Mouse (Mus musculus) urinary bladder, adult 2 months (tissue): ENCODE measurements around the gene Reg4. TPM values are rescaled to one million over a fixed set of nuclear protein-coding genes. Genes with fewer than 3 reads are reported as not detected.

Experiments used
- DNase-seq: peaks from one replicate; pipeline ENCODE4 v3.0.0; 2022; ENCODE audit warnings: low spot score
- polyA plus RNA-seq: library from polyadenylated mRNA; depleted of rRNA; stranded (reverse); fragments of >200 nt; gene quantifications from 2 replicates; pipeline ENCODE4 v1.2.3, GENCODE M21; 2012

Gene Reg4
- polyA plus RNA-seq, 1 experiment: not detected

DNA sequence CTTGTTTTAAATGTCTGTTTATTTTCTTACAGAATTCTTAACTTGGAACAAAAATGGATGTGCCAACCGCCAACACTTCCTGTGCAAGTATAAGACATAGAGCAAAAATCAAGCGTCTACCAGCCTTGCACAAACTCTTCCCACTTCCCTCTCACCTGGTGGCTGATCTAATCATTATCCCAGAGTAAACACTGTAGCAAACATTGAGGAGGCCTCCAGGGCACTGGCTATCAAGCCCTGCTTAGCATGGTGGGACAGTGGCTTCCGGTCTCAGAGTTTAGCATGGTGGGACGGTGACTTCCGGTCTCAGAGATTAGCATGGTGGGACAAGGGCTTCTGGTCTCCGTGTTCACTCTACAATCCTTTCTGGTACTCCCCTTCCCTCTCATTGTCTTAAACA, 14.3 kb downstream of the Reg4 start:
- no peak for DNase-seq

DNA sequence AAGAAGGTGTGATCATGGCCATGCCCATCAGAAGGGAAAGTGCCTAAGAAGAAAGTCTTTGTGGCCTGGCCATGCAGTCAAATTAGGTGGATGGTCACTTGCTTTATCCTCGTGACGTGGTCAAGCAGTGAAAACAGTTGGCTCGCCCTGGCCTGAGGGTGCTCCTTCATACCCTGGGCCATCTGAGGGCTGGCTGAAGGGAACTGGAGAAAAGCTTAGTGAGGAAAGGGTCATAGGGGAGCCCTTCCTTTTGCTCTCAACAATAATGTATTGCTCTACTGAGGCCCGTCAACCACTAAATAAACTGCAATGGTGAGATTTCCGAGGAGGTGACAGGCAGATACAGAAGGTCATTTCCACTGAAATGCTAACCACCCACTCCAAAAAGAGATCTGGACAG, 15.3 kb downstream of the Reg4 start:
- DNase-seq: no peak

GRCm38 (mm10) chr3:98238150-98238549, 16.2 kb downstream of the Reg4 start:
- no peak for DNase-seq

- no peak for DNase-seq
Measured at GRCm38 (mm10) chr3:98242051-98242450, 20.1 kb downstream of the Reg4 start.

DNA sequence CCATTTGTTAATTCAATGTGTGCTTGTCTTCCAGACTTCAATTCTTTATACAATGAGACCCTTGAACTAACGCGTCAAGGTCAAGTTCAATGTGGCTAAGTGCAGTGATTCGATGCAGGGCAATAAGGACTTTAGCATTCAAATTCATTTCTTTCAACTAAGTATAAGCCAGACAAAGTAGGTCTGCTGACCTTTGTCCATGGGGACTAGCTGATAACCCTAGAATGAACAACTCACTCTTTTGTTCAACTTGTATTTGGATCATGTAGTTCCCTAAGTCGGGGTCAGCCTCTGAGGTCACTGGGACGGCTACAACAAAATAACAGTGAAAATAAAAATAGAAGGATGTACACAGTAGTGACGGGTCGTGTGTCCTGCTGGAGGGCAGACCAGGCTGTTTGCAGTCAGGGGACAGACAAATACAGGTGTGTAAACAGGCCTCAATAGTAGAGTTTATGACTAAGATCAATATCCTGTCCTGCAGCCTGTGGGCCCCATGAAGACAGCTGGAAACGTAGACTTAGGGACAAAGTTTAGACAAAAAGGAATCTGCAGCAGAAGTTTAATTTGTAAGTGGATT, 20.6 kb downstream of the Reg4 start:
- no peak for DNase-seq

DNA sequence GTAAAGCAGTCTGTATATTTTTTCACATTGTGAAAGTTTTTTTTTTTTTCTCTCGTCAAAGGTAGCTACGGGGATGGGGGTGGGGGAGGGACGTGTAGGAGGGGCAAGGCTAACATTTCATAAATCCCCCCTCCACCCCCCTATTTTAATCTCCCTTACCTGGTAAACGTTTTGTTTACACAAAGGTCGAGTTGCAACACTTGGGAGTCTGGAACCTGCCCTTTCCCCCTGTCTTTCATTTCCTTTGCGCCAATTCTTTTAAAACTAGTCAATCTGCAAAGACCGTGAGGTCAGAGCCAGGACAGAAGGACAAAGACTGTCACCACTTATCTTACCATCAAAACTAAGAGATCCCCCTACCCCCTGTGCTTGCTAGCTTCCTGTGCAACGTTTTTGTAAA, 23.9 kb downstream of the Reg4 start:
- DNase-seq: no peak

DNA sequence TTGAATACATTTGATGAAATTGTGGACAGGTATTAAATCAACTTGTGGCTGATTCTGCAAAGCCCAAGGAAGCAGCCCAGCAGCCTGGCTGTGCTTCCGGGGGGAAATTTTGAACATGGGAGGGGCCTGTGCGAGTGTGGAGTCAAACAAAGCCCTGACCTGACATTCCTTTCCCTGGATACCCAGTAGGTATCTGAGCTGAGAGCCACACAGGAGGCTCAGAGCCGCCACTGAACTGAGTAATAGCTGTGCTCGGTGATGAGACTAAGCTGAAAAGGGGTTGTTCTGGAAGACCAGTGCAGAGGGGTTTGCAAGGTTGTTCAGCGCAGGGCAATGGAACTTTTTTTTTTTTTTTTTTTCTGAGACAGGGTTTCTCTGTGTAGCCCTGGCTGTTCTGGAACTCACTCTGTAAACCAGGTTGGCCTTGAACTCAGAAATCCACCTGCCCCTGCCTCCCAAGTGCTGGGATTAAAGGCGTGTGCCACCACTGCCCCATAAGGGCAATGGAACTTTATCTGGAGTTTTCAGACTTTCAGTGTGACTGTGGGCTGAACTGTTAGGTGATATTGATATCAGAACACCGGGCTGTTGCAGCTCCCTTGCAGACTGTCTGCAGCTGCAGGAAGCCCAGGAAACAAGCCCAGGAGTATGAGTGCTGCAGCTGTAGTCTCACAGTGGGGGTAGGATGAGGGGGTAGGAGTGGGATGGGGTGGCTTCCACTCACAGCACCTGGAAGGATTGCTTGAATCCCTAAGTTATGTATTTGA, 25.2 kb downstream of the Reg4 start:
- DNase-seq: no peak

- DNase-seq: no peak
Measured at GRCm38 (mm10) chr3:98249378-98249777, 27.4 kb downstream of the Reg4 start.

- no peak for DNase-seq
Measured at GRCm38 (mm10) chr3:98249833-98250448, 28.0 kb downstream of the Reg4 start.

- no peak for DNase-seq
Measured at GRCm38 (mm10) chr3:98254059-98254458, 32.1 kb downstream of the Reg4 start.

DNA sequence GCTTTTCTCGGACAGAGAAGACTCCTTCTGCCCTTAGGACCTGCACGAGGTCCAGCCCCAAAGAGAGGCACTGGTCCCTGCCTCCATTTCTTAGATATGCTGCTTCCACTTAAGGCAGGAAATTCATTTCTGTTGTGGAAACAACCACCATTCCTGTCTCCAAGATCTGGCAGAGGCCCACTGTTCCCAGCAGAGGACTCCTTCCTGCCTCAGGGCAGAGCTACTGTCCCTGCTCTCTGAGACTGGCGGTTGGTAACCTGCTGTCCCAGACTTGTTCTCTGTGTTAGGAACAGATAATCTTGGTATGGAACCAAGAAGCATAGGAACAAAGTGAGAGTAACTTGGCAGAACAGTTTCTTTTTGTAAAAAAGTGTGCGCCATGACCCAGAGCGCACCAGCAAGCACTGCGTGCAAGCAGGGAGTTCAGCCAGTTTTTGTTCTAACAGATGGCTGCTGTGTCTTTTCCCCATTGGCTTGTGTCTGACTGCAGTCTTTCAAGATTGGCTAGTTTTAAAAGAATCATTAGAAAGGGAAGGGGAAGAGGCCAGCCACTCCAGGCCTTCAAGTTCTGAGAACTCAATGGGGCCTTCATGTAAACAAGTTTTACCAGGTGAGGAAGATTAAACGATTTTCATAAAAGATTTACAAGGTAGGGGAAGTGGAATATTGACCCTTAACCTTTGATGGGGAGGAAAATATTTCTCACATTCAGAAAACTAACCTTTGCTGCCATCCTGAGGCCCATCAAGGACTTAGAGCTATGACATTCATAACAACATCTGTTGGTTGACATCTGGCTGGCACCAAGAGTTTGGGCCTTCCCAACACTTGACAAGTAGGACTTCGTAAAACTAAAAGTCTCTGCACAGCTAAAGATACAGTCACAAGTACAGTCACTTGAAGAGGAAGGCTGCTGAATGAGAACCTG, 33.0 kb downstream of the Reg4 start:
- no peak for DNase-seq

DNA sequence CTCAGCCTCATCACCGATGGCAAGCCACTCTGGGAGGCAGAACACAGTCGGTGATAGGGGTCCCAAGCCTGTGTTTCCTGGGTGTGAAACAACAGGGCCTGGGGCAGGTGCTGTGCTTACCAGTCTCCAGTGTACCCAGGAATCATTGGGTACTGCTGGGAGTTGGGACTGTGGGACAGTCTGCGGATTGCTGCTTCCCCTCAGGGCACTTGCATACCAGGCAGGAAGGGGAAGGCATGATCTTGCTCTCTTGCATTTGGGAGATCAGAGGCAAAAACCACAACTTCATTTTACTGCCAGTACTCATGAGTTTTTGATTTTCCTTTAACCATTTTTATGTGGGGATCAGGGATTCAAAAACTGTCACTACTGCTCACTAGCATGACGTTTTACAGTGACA, 36.8 kb downstream of the Reg4 start:
- no peak for DNase-seq

- DNase-seq: no peak
Measured at GRCm38 (mm10) chr3:98259271-98259751, 37.4 kb downstream of the Reg4 start.

GRCm38 (mm10) chr3:98260534-98260933, 38.6 kb downstream of the Reg4 start:
- DNase-seq: no peak

- DNase-seq: no peak
Measured at GRCm38 (mm10) chr3:98261415-98261814, 39.5 kb downstream of the Reg4 start.

- DNase-seq: no peak
Measured at GRCm38 (mm10) chr3:98262133-98262532, 40.2 kb downstream of the Reg4 start.

GRCm38 (mm10) chr3:98267249-98267651, 45.3 kb downstream of the Reg4 start:
- DNase-seq: no peak

GRCm38 (mm10) chr3:98273623-98274398, 51.9 kb downstream of the Reg4 start:
- DNase-seq: no peak

DNA sequence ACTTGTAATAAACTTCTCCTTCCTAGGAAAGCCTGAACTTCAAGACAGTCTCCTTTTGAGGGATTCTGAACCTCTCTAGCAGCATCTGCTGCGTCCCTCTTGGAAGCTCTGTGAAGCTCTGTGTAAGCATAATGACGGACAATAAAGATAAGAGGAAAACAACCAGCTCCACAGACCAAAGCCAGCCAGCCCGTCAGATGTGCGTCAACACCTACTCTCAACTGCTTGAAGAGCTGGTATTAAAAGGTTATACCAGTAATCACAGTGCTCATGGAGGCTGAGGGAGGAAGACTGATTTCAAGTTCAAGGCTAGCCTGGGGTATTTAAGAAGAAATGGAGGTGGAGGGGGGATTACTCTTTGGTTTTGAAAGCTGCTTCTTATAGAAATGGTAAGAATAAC, 57.7 kb downstream of the Reg4 start:
- DNase-seq: no peak

DNA sequence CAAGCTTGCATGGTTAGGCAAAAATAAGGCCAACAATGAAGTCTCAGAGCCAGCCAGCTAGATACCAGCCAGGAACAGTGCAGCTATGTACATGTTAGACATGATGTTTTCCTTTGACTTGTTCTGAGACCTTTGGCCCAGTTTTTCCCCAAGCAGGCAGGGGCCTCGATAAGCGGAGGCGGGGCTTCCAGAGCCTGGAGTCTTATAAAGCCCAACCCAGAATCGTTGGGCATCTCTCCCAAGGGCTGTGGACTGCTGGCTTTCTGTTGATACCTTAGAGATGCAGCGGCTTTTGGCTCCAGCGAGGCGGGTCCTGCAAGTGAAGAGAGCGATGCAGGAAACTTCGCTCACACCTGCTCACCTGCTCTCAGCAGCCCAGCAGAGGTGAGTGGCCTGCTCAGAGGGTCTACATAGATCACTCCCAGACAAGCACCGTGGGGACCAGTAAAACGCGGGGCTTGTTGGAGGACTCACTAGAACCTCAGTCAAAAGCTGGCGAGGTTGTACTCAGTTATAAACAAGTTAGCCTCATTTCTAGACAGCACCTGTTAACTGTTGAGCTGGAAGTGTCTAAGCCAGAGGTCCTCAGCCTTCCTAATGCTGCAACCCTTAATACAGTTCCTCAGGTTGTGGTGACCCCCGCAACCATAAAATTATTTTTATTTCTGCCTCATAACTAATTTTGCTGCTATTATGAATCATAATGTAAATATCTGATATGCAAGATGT, 58.4 kb downstream of the Reg4 start, which contains the start of gene Hmgcs2:
TSS of gene Hmgcs2 (plus strand) at position 232 of the 729 bp plus-strand sequence.
- peak; percentile 54 for DNase-seq
